ENCODE assay signal across 13 mouse cellular contexts in the genomic region with DNA sequence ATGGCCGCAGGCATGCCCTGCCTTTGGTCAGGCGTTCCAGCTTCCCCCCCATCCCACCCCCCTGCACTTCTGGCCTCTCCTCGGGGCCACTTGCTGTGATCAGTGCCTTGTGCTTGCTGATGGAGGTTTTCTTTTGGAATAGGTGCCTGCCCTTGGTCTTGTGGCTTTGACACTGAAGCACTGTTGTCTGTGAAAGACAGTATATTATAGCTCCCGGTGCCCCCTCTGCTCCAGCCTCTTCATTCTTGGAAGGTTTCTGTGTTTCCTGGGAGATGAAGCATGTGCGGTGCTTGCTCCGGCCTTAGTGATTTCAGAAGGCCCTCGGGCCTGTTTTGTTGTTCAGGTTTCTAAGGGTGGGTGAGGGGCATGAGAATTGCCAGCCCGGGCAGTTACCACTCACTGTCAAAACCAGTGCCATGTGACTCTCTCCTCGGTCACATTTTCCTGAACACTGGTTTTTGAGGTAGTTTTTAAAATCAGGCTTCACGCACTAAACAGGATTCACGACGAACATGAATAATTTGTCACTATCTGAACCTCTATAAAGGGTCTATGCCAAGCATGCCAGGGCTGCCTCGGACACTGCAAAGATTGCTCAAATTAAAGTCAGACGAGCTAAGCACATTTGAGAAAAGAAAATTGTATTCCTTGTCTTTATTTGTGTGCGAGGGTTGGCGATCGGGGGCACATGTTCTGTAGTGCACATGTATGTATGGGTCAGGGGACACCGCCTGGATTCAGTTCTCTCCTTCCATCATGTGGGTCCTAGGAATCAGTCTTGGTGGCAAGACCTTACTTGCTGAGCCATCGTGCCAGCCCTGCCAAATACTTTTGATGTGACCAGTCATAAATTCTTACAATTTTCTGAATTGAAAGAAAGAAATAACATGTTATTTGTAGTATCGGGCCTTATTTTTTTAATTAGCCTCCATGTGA.
DNase-seq lines count a peak whose midpoint lies in the region; ATAC-seq and TF ChIP-seq lines count a peak whose summit lies in the region.
"Had no signal": no experiment of that assay in that cellular context is flagged by ENCODE, and none has a peak within 500 bp of the region (broad histone marks: within the 10 kb centered on the region; RNA-seq: fewer than 3 reads in every experiment).

No protein-coding gene starts in this region.

- no peak overlapping the region for H3K4me3 ChIP-seq in kidney, postnatal 0 days (replicated peaks; ENCODE audit: low read depth, low read length)
- H3K4me3 ChIP-seq in forebrain, embryonic 11.5 days (ENCODE audit: low read depth, low read length) = no peak overlapping the region
- H3K4me3 ChIP-seq in hindbrain, postnatal 0 days (ENCODE audit: low read length) = no peak overlapping the region
- no peak overlapping the region for H3K4me3 ChIP-seq in neural tube, embryonic 13.5 days
- H3K4me3 ChIP-seq: embryonic facial prominence, embryonic 12.5 days; limb, embryonic 13.5 days had no signal

- ATAC-seq in kidney, postnatal 0 days (replicated peaks; ENCODE audit: low FRiP score, low read depth) = peak; percentile 68; the same call in 1 of the 2 replicates
- peak; percentile 87 for ATAC-seq in forebrain, embryonic 11.5 days (replicated peaks; ENCODE audit: low FRiP score)
- peak; percentile 87 for ATAC-seq in hindbrain, postnatal 0 days
- peak; percentile 82 for ATAC-seq in neural tube, embryonic 13.5 days (ENCODE audit: low read depth)

- H3K9me3 ChIP-seq in kidney, postnatal 0 days (replicated peaks; ENCODE audit: low read length) = no peaks in the 10 kb centered on the region
- no peaks in the 10 kb centered on the region for H3K9me3 ChIP-seq in forebrain, embryonic 11.5 days (ENCODE audit: control insufficient read depth, low read length)
- H3K9me3 ChIP-seq in hindbrain, postnatal 0 days (ENCODE audit: low read length) = no peaks in the 10 kb centered on the region
- no peaks in the 10 kb centered on the region for H3K9me3 ChIP-seq in neural tube, embryonic 13.5 days
- H3K9me3 ChIP-seq: embryonic facial prominence, embryonic 12.5 days; limb, embryonic 13.5 days had no signal

- no peak overlapping the region for H3K9ac ChIP-seq in kidney, postnatal 0 days (ENCODE audit: low read depth, low read length)
- no peak overlapping the region for H3K9ac ChIP-seq in forebrain, embryonic 11.5 days (ENCODE audit: low read length)
- H3K9ac ChIP-seq in hindbrain, postnatal 0 days (replicated peaks; ENCODE audit: low read length) = no peak overlapping the region
- 0 out of 2 replicates have a peak overlapping the region, but pooled peaks have one; percentile 23 for H3K9ac ChIP-seq in neural tube, embryonic 13.5 days
- H3K9ac ChIP-seq: embryonic facial prominence, embryonic 12.5 days; limb, embryonic 13.5 days had no signal

- H3K4me2 ChIP-seq in kidney, postnatal 0 days (ENCODE audit: low read length) = no peak overlapping the region
- 0 out of 2 replicates have a peak overlapping the region, but pooled peaks have one; percentile 0 for H3K4me2 ChIP-seq in forebrain, embryonic 11.5 days (ENCODE audit: low read depth, low read length, severe bottlenecking)
- no peak overlapping the region for H3K4me2 ChIP-seq in hindbrain, postnatal 0 days (ENCODE audit: low read depth, low read length)
- no peak overlapping the region; the same call in 1 of the 2 replicates for H3K4me2 ChIP-seq in neural tube, embryonic 13.5 days
- H3K4me2 ChIP-seq: embryonic facial prominence, embryonic 12.5 days; limb, embryonic 13.5 days had no signal

- no peaks in the 10 kb centered on the region for H3K36me3 ChIP-seq in kidney, postnatal 0 days (ENCODE audit: insufficient read depth, low read length)
- H3K36me3 ChIP-seq in forebrain, embryonic 11.5 days (ENCODE audit: control insufficient read depth, insufficient read depth, low read length) = no peaks in the 10 kb centered on the region
- no peaks in the 10 kb centered on the region for H3K36me3 ChIP-seq in hindbrain, postnatal 0 days (ENCODE audit: insufficient read depth, low read length)
- H3K36me3 ChIP-seq in neural tube, embryonic 13.5 days = no peaks in the 10 kb centered on the region
- H3K36me3 ChIP-seq: embryonic facial prominence, embryonic 12.5 days; limb, embryonic 13.5 days had no signal

- H3K4me1 ChIP-seq in kidney, postnatal 0 days (replicated peaks; ENCODE audit: insufficient read depth, low read length) = peaks cover 25% of the 10 kb centered on the region
- peaks cover 10% of the 10 kb centered on the region; the same call in 1 of the 2 replicates for H3K4me1 ChIP-seq in forebrain, embryonic 11.5 days (replicated peaks; ENCODE audit: control insufficient read depth, insufficient read depth, low read length)
- 0 out of 2 replicates have a peak, but pooled peaks cover 3% of the 10 kb centered on the region for H3K4me1 ChIP-seq in hindbrain, postnatal 0 days (ENCODE audit: insufficient read depth, low read length)
- H3K4me1 ChIP-seq in neural tube, embryonic 13.5 days (replicated peaks) = peaks cover 43% of the 10 kb centered on the region
- H3K4me1 ChIP-seq: embryonic facial prominence, embryonic 12.5 days had no signal

- TF ChIP-seq CTCF in kidney, postnatal 0 days (IDR thresholded peaks at IDR 0.05; ENCODE audit: low read depth) = no peak
- TF ChIP-seq CTCF in hindbrain, postnatal 0 days (IDR thresholded peaks at IDR 0.05; ENCODE audit: low read depth) = no peak

- H3K27me3 ChIP-seq in kidney, postnatal 0 days (ENCODE audit: insufficient read depth, low read length) = no peaks in the 10 kb centered on the region
- H3K27me3 ChIP-seq in forebrain, embryonic 11.5 days (ENCODE audit: control insufficient read depth, insufficient read depth, low read length) = no peaks in the 10 kb centered on the region
- no peaks in the 10 kb centered on the region for H3K27me3 ChIP-seq in hindbrain, postnatal 0 days (ENCODE audit: insufficient read depth, low read length)
- no peaks in the 10 kb centered on the region for H3K27me3 ChIP-seq in neural tube, embryonic 13.5 days
- H3K27me3 ChIP-seq: embryonic facial prominence, embryonic 12.5 days; limb, embryonic 13.5 days had no signal

- 0 out of 2 replicates have a peak overlapping the region, but pooled peaks have one; percentile 15 for H3K27ac ChIP-seq in kidney, postnatal 0 days
- peak overlapping the region; percentile 57; the same call in 1 of the 2 replicates for H3K27ac ChIP-seq in forebrain, embryonic 11.5 days (ENCODE audit: low read depth, low read length)
- peak overlapping the region; percentile 26; the same call in 1 of the 2 replicates for H3K27ac ChIP-seq in hindbrain, postnatal 0 days
- peak overlapping the region; percentile 50; the same call in 1 of the 2 replicates for H3K27ac ChIP-seq in neural tube, embryonic 13.5 days (replicated peaks)
- H3K27ac ChIP-seq: embryonic facial prominence, embryonic 12.5 days; limb, embryonic 13.5 days had no signal

- DNase-seq in kidney, postnatal 0 days (ENCODE audit: low spot score) = peak; percentile 76
- no peak for DNase-seq in kidney, adult 9 months
- DNase-seq in forebrain, embryonic 11.5 days (ENCODE audit: low spot score) = peak; percentile 69
- peak; percentile 62 for DNase-seq in hindbrain, postnatal 0 days (ENCODE audit: low spot score)
- no peak for DNase-seq in frontal cortex, postnatal 14 days (ENCODE audit: low spot score in 2 of 2)
- DNase-seq in lung, adult 18-20 months = no peak
- DNase-seq in gastrocnemius, adult 8-10 months (ENCODE audit: low spot score in 2 of 2) = no peak
- DNase-seq: gastrocnemius, postnatal 36 days; lung, postnatal 14 days; thymus, postnatal 25 days had no signal

- 44% methylated on average over 20 of the region's 20 CpGs for WGBS in kidney, postnatal 0 days
- 45% methylated on average over 20 of the region's 20 CpGs for WGBS in forebrain, embryonic 11.5 days
- 34% methylated on average over 20 of the region's 20 CpGs for WGBS in hindbrain, postnatal 0 days
- 33% methylated on average over 20 of the region's 20 CpGs for WGBS in neural tube, embryonic 13.5 days

Comparison
In these comparisons a context has a peak if more than half of its experiments do, and no peak if none do; other contexts are left out.
1. DNase-seq: peak in kidney, postnatal 0 days (single experiment), forebrain, embryonic 11.5 days (single experiment) and hindbrain, postnatal 0 days (single experiment); none in kidney, adult 9 months (single experiment), frontal cortex, postnatal 14 days (0 of 2), lung, adult 18-20 months (0 of 2) and gastrocnemius, adult 8-10 months (0 of 2).
2. Peak in every context shown above with its lines, with median percentiles within 50 percentile points of each other: ATAC-seq and H3K27ac ChIP-seq.